Mouse (Mus musculus): ENCODE data around the gene Cd3d.
"Not testable (repeated sequence)": the region's sequence is repeated elsewhere in the genome, so short reads cannot be mapped to it uniquely, and the experiment has no call there.

The Cd3d gene

GRCm38 (mm10) chr9:44981676-44982075 lies at the start of gene Cd3d:
Cd3d (plus strand) TSS chr9:44981786.
- DNase-seq = no peak

- no peak for DNase-seq
These were observed 39.8 kb upstream of the Cd3d start for GRCm38 (mm10) chr9:44941756-44942155.

- DNase-seq = no peak
These were observed 39.2 kb upstream of the Cd3d start for GRCm38 (mm10) chr9:44942421-44942820.

- no peak for DNase-seq
These were observed 35.3 kb upstream of the Cd3d start for GRCm38 (mm10) chr9:44946185-44946695.

- DNase-seq = peak in 1 of 2 experiments; percentile 15
These were observed 33.8 kb upstream of the Cd3d start for GRCm38 (mm10) chr9:44947836-44948235.

- DNase-seq = no peak
These were observed 27.2 kb upstream of the Cd3d start for GRCm38 (mm10) chr9:44954432-44954831.

GRCm38 (mm10) chr9:44965126-44965832 lies 16.3 kb upstream of the Cd3d start, which contains the start of gene Ube4a:
Ube4a (minus strand) TSS chr9:44965600.
- peak; percentile 99 to 100 for DNase-seq

- no peak for DNase-seq
These were observed 15.6 kb upstream of the Cd3d start for GRCm38 (mm10) chr9:44965833-44966466.

GRCm38 (mm10) chr9:44966815-44967242 lies 14.8 kb upstream of the Cd3d start:
- peak; percentile 83 to 85 for DNase-seq

GRCm38 (mm10) chr9:44967763-44968162 lies 13.8 kb upstream of the Cd3d start:
- not testable (repeated sequence) for DNase-seq

- no peak for DNase-seq
These were observed 12.1 kb upstream of the Cd3d start for GRCm38 (mm10) chr9:44969450-44969849.

GRCm38 (mm10) chr9:44977813-44978212 lies 3.8 kb upstream of the Cd3d start:
- DNase-seq = no peak

- no peak for DNase-seq
These were observed 1.8 kb upstream of the Cd3d start for GRCm38 (mm10) chr9:44979806-44980205.

GRCm38 (mm10) chr9:44980242-44980641 lies 1.3 kb upstream of the Cd3d start, which contains the start of gene Cd3g:
Cd3g (minus strand) TSS chr9:44980431.
- no peak for DNase-seq

- no peak for DNase-seq
These were observed 482 bp upstream of the Cd3d start for GRCm38 (mm10) chr9:44981104-44981503.

GRCm38 (mm10) chr9:44982081-44982480 lies 495 bp downstream of the Cd3d start:
- DNase-seq = no peak

GRCm38 (mm10) chr9:44982531-44982930 lies 945 bp downstream of the Cd3d start:
- no peak for DNase-seq

GRCm38 (mm10) chr9:44983001-44983400 lies 1.4 kb downstream of the Cd3d start:
- no peak for DNase-seq

GRCm38 (mm10) chr9:44985721-44986161 lies 4.2 kb downstream of the Cd3d start:
- no peak for DNase-seq

GRCm38 (mm10) chr9:44986242-44986781 lies 4.7 kb downstream of the Cd3d start:
- DNase-seq = peak in 1 of 2 experiments; percentile 6

GRCm38 (mm10) chr9:44986976-44987375 lies 5.4 kb downstream of the Cd3d start:
- DNase-seq = no peak

- DNase-seq = no peak
These were observed 10.2 kb downstream of the Cd3d start for GRCm38 (mm10) chr9:44991821-44992220.

- DNase-seq = no peak
These were observed 10.7 kb downstream of the Cd3d start for GRCm38 (mm10) chr9:44992271-44992670.

GRCm38 (mm10) chr9:44993268-44993667 lies 11.7 kb downstream of the Cd3d start:
- no peak for DNase-seq

Data from kidney, postnatal 4 days (tissue).